ENCODE assay signal across 10 mouse cellular contexts in the genomic region with DNA sequence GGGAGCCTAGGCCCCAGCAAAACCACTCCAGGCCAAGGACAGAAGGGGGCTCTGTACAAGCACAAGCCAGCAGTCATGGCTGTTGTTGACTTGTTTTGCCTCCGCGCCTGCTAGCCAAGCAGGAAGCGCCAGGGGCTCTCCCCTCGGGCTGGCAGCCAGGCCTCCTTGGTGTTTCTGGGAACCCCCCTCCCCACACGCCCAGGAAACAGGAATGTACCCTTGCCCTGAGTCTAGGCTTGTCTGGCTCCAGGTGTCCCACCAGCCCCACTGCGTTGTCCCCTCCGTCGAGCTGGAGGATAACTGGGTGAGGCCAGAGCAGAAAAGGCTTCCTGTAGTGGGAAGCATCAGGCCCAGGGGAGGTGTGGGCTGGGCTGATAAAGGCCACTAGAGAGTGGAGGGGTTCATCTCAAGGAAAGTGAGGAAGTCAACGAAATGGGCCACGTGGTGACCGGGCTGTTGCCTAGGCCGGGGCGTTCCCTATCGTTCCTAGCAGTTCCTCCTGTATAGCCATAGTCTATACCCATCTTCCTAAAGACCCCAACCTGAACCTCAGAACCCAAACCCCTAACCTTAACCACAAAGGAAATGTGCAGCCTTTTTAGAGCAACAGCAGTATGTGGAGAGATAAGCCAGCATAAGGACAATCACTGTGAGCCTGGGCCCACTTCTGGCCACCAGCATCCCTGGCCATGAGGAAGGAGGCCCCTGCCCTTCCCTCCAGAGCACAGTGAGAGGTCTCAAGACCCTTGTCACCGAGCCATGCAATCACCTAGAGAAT. TPM values are rescaled to one million over a fixed set of nuclear protein-coding genes. Genes with fewer than 3 reads are reported as not detected.
DNase-seq lines count a peak whose midpoint lies in the region; ATAC-seq and TF ChIP-seq lines count a peak whose summit lies in the region.
"Had no signal": no experiment of that assay in that cellular context is flagged by ENCODE, and none has a peak within 500 bp of the region (broad histone marks: within the 10 kb centered on the region; RNA-seq: fewer than 3 reads in every experiment).

No protein-coding gene starts in this region.

- H3K9ac ChIP-seq in midbrain, postnatal 0 days (replicated peaks; ENCODE audit: low read length, poor library complexity, severe bottlenecking) = no peak overlapping the region
- H3K9ac ChIP-seq in liver, embryonic 13.5 days = no peak overlapping the region
- H3K9ac ChIP-seq: heart, embryonic 13.5 days had no signal

- WGBS in midbrain, embryonic 10.5 days = 78% methylated on average over 15 of the region's 15 CpGs
- WGBS in midbrain, postnatal 0 days = 78% methylated on average over 15 of the region's 15 CpGs
- WGBS in liver, embryonic 13.5 days (ENCODE audit: insufficient replicate concordance) = 12% methylated on average over 15 of the region's 15 CpGs

- 0 out of 2 replicates have a peak overlapping the region, but pooled peaks have one; percentile 58 for H3K27ac ChIP-seq in midbrain, embryonic 10.5 days (replicated peaks)
- no peak overlapping the region for H3K27ac ChIP-seq in midbrain, postnatal 0 days (ENCODE audit: low read depth, low read length)
- peak overlapping the region; percentile 62 for H3K27ac ChIP-seq in liver, embryonic 13.5 days
- H3K27ac ChIP-seq: gastrocnemius, adult 2 months; heart, embryonic 13.5 days had no signal

- no peaks in the 10 kb centered on the region for H3K9me3 ChIP-seq in midbrain, embryonic 10.5 days (replicated peaks)
- H3K9me3 ChIP-seq in midbrain, postnatal 0 days (ENCODE audit: low read length) = no peaks in the 10 kb centered on the region
- H3K9me3 ChIP-seq in liver, embryonic 13.5 days (replicated peaks) = no peaks in the 10 kb centered on the region
- H3K9me3 ChIP-seq: heart, embryonic 13.5 days had no signal

- peaks cover 19% of the 10 kb centered on the region; the same call in 1 of the 2 replicates for H3K4me1 ChIP-seq in midbrain, embryonic 10.5 days
- no peaks in the 10 kb centered on the region for H3K4me1 ChIP-seq in midbrain, postnatal 0 days (ENCODE audit: insufficient read depth, low read length)
- H3K4me1 ChIP-seq in liver, embryonic 13.5 days (replicated peaks) = peaks cover 44% of the 10 kb centered on the region

- no peak for TF ChIP-seq CTCF in midbrain, postnatal 0 days (IDR thresholded peaks at IDR 0.05)

- no peaks in the 10 kb centered on the region for H3K36me3 ChIP-seq in midbrain, embryonic 10.5 days
- no peaks in the 10 kb centered on the region for H3K36me3 ChIP-seq in midbrain, postnatal 0 days (ENCODE audit: insufficient read depth, low read length)
- no peaks in the 10 kb centered on the region for H3K36me3 ChIP-seq in liver, embryonic 13.5 days
- H3K36me3 ChIP-seq: heart, embryonic 13.5 days had no signal

- H3K27me3 ChIP-seq in midbrain, embryonic 10.5 days (ENCODE audit: low read depth, poor library complexity, severe bottlenecking) = peaks cover 44% of the 10 kb centered on the region
- H3K27me3 ChIP-seq in midbrain, postnatal 0 days (ENCODE audit: insufficient read depth, low read length) = peaks cover 3% of the 10 kb centered on the region; the same call in 1 of the 2 replicates
- H3K27me3 ChIP-seq in liver, embryonic 13.5 days = no peaks in the 10 kb centered on the region
- H3K27me3 ChIP-seq: heart, embryonic 13.5 days had no signal

- H3K4me3 ChIP-seq in midbrain, embryonic 10.5 days = no peak overlapping the region
- H3K4me3 ChIP-seq in midbrain, postnatal 0 days (ENCODE audit: low read depth, low read length) = no peak overlapping the region
- no peak overlapping the region for H3K4me3 ChIP-seq in liver, embryonic 13.5 days (replicated peaks)
- H3K4me3 ChIP-seq: gastrocnemius, adult 2 months; heart, embryonic 13.5 days had no signal

- H3K4me2 ChIP-seq in midbrain, postnatal 0 days (ENCODE audit: low read depth, low read length, poor library complexity, severe bottlenecking) = no peak overlapping the region
- no peak overlapping the region for H3K4me2 ChIP-seq in liver, embryonic 13.5 days
- H3K4me2 ChIP-seq: heart, embryonic 13.5 days had no signal

- ATAC-seq in midbrain, postnatal 0 days (ENCODE audit: low FRiP score) = no peak
- ATAC-seq in liver, embryonic 13.5 days (ENCODE audit: low read depth) = peak; percentile 83

- DNase-seq in midbrain, embryonic 10.5 days (ENCODE audit: low spot score) = no peak
- no peak for DNase-seq in midbrain, postnatal 0 days (ENCODE audit: low spot score)
- peak; percentile 26 for DNase-seq in c-Kit-positive CD71-positive TER-119-positive erythroid progenitor cells, embryonic 14.5 days (ENCODE audit: low spot score)
- DNase-seq in liver, embryonic 13.5 days = peak; percentile 58
- no peak for DNase-seq in thymus, postnatal 25 days
- no peak for DNase-seq in retina, embryonic 14.5 days (ENCODE audit: low spot score)
- DNase-seq in lung, adult 18-20 months = no peak
- DNase-seq: gastrocnemius, adult 2 months; lung, postnatal 36 days had no signal

RNA-seq across cellular contexts. Expression of a gene that starts 23.6 kb away (rescaled TPM):
- polyA plus RNA-seq in midbrain, embryonic 10.5 days (2016; fragmentation: Nextera tagmentation; extraction: Ambion mirVana) = 38.2 and 46.0 TPM in 2 replicates
- total RNA-seq in midbrain, postnatal 0 days (2014; rRNA removed) = 26.0 and 29.5 TPM in 2 replicates
- 17.3 and 21.4 TPM in 2 replicates for polyA plus RNA-seq in midbrain, postnatal 0 days (2015; fragmentation: Nextera tagmentation; extraction: Ambion mirVana)
- 20.2 and 21.9 TPM in 2 replicates for polyA plus RNA-seq in liver, embryonic 13.5 days (2015; fragmentation: Nextera tagmentation; extraction: Ambion mirVana)

RNA-seq across cellular contexts. Expression of a gene that starts 23.9 kb away (rescaled TPM):
- polyA plus RNA-seq in midbrain, embryonic 10.5 days (2016; fragmentation: Nextera tagmentation; extraction: Ambion mirVana) = 317 and 336 TPM in 2 replicates
- total RNA-seq in midbrain, postnatal 0 days (2014; rRNA removed) = 9.9 and 17.4 TPM in 2 replicates
- 18.7 and 21.3 TPM in 2 replicates for polyA plus RNA-seq in midbrain, postnatal 0 days (2015; fragmentation: Nextera tagmentation; extraction: Ambion mirVana)
- polyA plus RNA-seq in liver, embryonic 13.5 days (2015; fragmentation: Nextera tagmentation; extraction: Ambion mirVana) = 158 and 183 TPM in 2 replicates

RNA-seq across cellular contexts. Expression of a gene that starts 29.4 kb away (rescaled TPM):
- 309 and 347 TPM in 2 replicates for polyA plus RNA-seq in midbrain, embryonic 10.5 days (2016; fragmentation: Nextera tagmentation; extraction: Ambion mirVana)
- 91.2 and 99.5 TPM in 2 replicates for total RNA-seq in midbrain, postnatal 0 days (2014; rRNA removed)
- 119 and 126 TPM in 2 replicates for polyA plus RNA-seq in midbrain, postnatal 0 days (2015; fragmentation: Nextera tagmentation; extraction: Ambion mirVana)
- polyA plus RNA-seq in liver, embryonic 13.5 days (2015; fragmentation: Nextera tagmentation; extraction: Ambion mirVana) = 319 and 390 TPM in 2 replicates

RNA-seq across cellular contexts. Expression of a gene that starts 39.7 kb away (rescaled TPM):
- polyA plus RNA-seq in midbrain, embryonic 10.5 days (2016; fragmentation: Nextera tagmentation; extraction: Ambion mirVana) = 68.3 and 72.7 TPM in 2 replicates
- 71.3 and 81.6 TPM in 2 replicates for total RNA-seq in midbrain, postnatal 0 days (2014; rRNA removed)
- polyA plus RNA-seq in midbrain, postnatal 0 days (2015; fragmentation: Nextera tagmentation; extraction: Ambion mirVana) = 24.5 and 28.1 TPM in 2 replicates
- 1.7 and 2.7 TPM in 2 replicates for polyA plus RNA-seq in liver, embryonic 13.5 days (2015; fragmentation: Nextera tagmentation; extraction: Ambion mirVana)

RNA-seq across cellular contexts. Expression of a gene that starts 52.1 kb away (rescaled TPM):
- 0.27 and 0.71 TPM in 2 replicates for polyA plus RNA-seq in midbrain, embryonic 10.5 days (2016; fragmentation: Nextera tagmentation; extraction: Ambion mirVana)
- total RNA-seq in midbrain, postnatal 0 days (2014; rRNA removed) = 1.2 TPM in 1 of 2 replicates, not detected in the other
- 0.31 and 0.53 TPM in 2 replicates for polyA plus RNA-seq in midbrain, postnatal 0 days (2015; fragmentation: Nextera tagmentation; extraction: Ambion mirVana)
- 0.13 TPM in 1 of 2 replicates, not detected in the other for polyA plus RNA-seq in liver, embryonic 13.5 days (2015; fragmentation: Nextera tagmentation; extraction: Ambion mirVana)

Comparison
In these comparisons a context has a peak if more than half of its experiments do, and no peak if none do; other contexts are left out.
1. DNase-seq: peak in c-Kit-positive CD71-positive TER-119-positive erythroid progenitor cells, embryonic 14.5 days (single experiment) and liver, embryonic 13.5 days (single experiment); none in midbrain, embryonic 10.5 days (single experiment), midbrain, postnatal 0 days (single experiment), thymus, postnatal 25 days (single experiment), retina, embryonic 14.5 days (single experiment) and lung, adult 18-20 months (0 of 2).